Mouse (Mus musculus) c-Kit-negative CD71-positive TER-119-positive erythroid progenitor cells, embryonic 14.5 days (primary cell): ENCODE results near the gene Jak3.
"Not testable (repeated sequence)": the region's sequence is repeated elsewhere in the genome, so short reads cannot be mapped to it uniquely, and the experiment has no call there.

Experiments
- DNase-seq: peaks from one replicate; pipeline ENCODE4 v3.0.0-alpha.2; 2013; ENCODE audit warnings: low read depth, low spot score

Gene Jak3

GRCm38 (mm10) chr8:71719928-71720457, 43.9 kb downstream of the Jak3 start:
- no peak for DNase-seq

- no peak for DNase-seq
Observed at GRCm38 (mm10) chr8:71723047-71723551, 47.0 kb downstream of the Jak3 start.

GRCm38 (mm10) chr8:71724389-71724788, 48.3 kb downstream of the Jak3 start:
- DNase-seq: no peak

- peak; percentile 81 for DNase-seq
Observed at GRCm38 (mm10) chr8:71725122-71725924, 49.2 kb downstream of the Jak3 start, which contains the start of gene Fcho1. Gene Fcho1 (minus strand): TSS chr8:71725716.

GRCm38 (mm10) chr8:71728240-71728785, 52.2 kb downstream of the Jak3 start:
- DNase-seq: no peak

- DNase-seq: no peak
Observed at GRCm38 (mm10) chr8:71728826-71729620, 52.9 kb downstream of the Jak3 start.

- no peak for DNase-seq
Observed at GRCm38 (mm10) chr8:71731652-71732230, 55.6 kb downstream of the Jak3 start.

- not testable (repeated sequence) for DNase-seq
Observed at GRCm38 (mm10) chr8:71738316-71738715, 62.2 kb downstream of the Jak3 start.
